Mouse (Mus musculus) liver, postnatal 0 days (tissue): Measurements from ENCODE around the gene Bpifb1.

ENCODE experiments used
- CTCF ChIP-seq: sonication (generic); IDR thresholded peaks from 2 replicates; pipeline ENCODE4 v1.5.1; 2016; ENCODE audit warnings: antibody characterized with exemption, low read depth
- EP300 ChIP-seq: IDR thresholded peaks from 2 replicates; pipeline ENCODE4 v1.6.1; 2016; ENCODE audit warnings: antibody characterized with exemption, low read depth, mild to moderate bottlenecking

DNA sequence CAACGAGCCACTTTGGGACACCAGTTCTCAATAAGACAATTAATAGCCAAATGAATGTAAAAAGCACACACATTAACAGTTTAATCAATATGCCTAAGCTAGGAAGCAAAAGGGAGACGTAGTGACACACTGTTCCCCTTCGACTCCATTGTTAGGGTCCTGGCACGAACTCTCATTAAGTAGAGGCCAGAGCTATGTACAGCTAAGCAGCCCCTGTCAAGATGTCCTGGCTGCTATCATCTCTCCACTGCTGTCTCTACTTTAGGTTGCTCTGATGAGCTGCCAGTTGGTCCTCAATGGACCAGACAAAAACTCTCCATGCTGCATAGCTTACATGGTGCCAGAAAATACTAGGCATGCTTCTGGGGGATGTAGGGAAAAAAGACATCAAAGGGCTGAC, 65.2 kb downstream of the Bpifb1 start:
- TF ChIP-seq CTCF, result no peak
- TF ChIP-seq EP300, result no peak
